Mouse (Mus musculus) midbrain, embryonic 12.5 days (tissue): ENCODE measurements at regions not wholly inside any gene's neighbourhood (a gene's known extent, or its start where the extent isn't known, plus 50 kb on each side); places are given as distances from the start of the nearest gene placed in this dataset.
A peak's percentile ranks its signal among the peaks of the same experiment; 100 is the strongest.
"Not testable (repeated sequence)": the region's sequence is repeated elsewhere in the genome, so short reads cannot be mapped to it uniquely, and the experiment has no call there.

Source experiments
- ATAC-seq: fragments of 200-750 bp; cut with Nextera tagmentation; 2 replicates; pipeline ENCODE4 v1.8.0; 2017; ENCODE audit warnings: low read depth, moderate TSS enrichment, moderate library complexity; ENCODE audit not compliant: low FRiP score
- H3K27ac ChIP-seq: fragments of 300-500 bp; sonication (generic); replicated peaks from 2 replicates; pipeline ENCODE4 v1.5.1; 2016; ENCODE audit warnings: mild to moderate bottlenecking
- H3K27me3 ChIP-seq: fragments of 300-500 bp; sonication (generic); 2 replicates; pipeline ENCODE4 v1.6.1; 2016; ENCODE audit warnings: mild to moderate bottlenecking
- H3K36me3 ChIP-seq: fragments of 300-500 bp; sonication (generic); 2 replicates; pipeline ENCODE4 v1.6.1; 2016
- H3K4me1 ChIP-seq: fragments of 300-500 bp; sonication (generic); 2 replicates; pipeline ENCODE4 v1.6.1; 2016
- H3K4me2 ChIP-seq: fragments of 300-500 bp; sonication (generic); replicated peaks from 2 replicates; pipeline ENCODE4 v1.6.1; 2016; ENCODE audit warnings: mild to moderate bottlenecking, moderate library complexity
- H3K4me3 ChIP-seq: fragments of 300-500 bp; sonication (generic); 2 replicates; pipeline ENCODE4 v1.5.1; 2016; ENCODE audit warnings: mild to moderate bottlenecking
- H3K9ac ChIP-seq: fragments of 300-500 bp; sonication (generic); replicated peaks from 2 replicates; pipeline ENCODE4 v1.6.1; 2016; ENCODE audit warnings: mild to moderate bottlenecking, moderate library complexity
- H3K9me3 ChIP-seq: fragments of 300-500 bp; sonication (generic); 2 replicates; pipeline ENCODE4 v1.6.1; 2016; ENCODE audit warnings: mild to moderate bottlenecking
- WGBS: fragments of 180-500 bp; shearing (Covaris S2); methylation state at CpG from one replicate; pipeline ENCODE4 v1.1.7; 2016; 5-methylcytosine and 5-hydroxymethylcytosine counted together

DNA sequence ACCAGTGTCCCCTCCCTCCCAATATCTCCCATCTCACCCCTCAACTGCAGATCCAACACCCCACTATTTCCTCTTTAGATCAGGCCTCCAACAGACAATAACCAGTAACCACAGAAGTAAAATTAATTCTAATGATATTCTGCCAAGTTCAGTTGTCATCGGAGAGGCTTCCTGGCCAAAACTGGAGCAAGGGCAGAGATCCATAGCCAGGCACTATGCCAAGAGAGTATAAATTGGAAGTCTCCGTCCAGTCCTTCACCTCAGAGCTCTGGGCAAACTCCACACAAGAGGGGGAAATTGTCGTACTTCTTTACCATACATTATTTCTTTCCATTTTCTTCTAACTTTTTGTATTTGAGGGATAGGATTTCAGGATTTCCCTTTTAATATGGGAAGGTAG lies 1353.4 kb upstream of the Aga start:
- H3K4me2 ChIP-seq, result no peak overlapping the region
- no peaks in the 10 kb centered on the region for H3K27me3 ChIP-seq
- no peak overlapping the region for H3K27ac ChIP-seq
- ATAC-seq, result no peak
- no peaks in the 10 kb centered on the region for H3K36me3 ChIP-seq
- no peaks in the 10 kb centered on the region for H3K4me1 ChIP-seq
- no peak overlapping the region for H3K9ac ChIP-seq
- 82% methylated on average over 3 of the region's 3 CpGs for WGBS
- no peaks in the 10 kb centered on the region for H3K9me3 ChIP-seq
- H3K4me3 ChIP-seq, result no peak overlapping the region

- ATAC-seq, H3K4me2 ChIP-seq, H3K9me3 ChIP-seq, H3K27me3 ChIP-seq, H3K27ac ChIP-seq, H3K36me3 ChIP-seq, H3K4me3 ChIP-seq, H3K9ac ChIP-seq, H3K4me1 ChIP-seq: not testable (repeated sequence)
- WGBS, result 95% methylated on average over 14 of the region's 14 CpGs
These were observed 1314.6 kb upstream of the Aga start for GRCm38 (mm10) chr8:52196934-52197333.

GRCm38 (mm10) chr8:52227506-52227905 lies 1284.0 kb upstream of the Aga start:
- peak; percentile 83 for ATAC-seq
- no peak overlapping the region for H3K4me3 ChIP-seq
- no peak overlapping the region for H3K4me2 ChIP-seq
- no peaks in the 10 kb centered on the region for H3K9me3 ChIP-seq
- no peak overlapping the region for H3K9ac ChIP-seq
- no peaks in the 10 kb centered on the region for H3K36me3 ChIP-seq
- peaks cover 28% of the 10 kb centered on the region for H3K27me3 ChIP-seq
- 0 out of 2 replicates have a peak, but pooled peaks cover 4% of the 10 kb centered on the region for H3K4me1 ChIP-seq
- H3K27ac ChIP-seq, result no peak overlapping the region

DNA sequence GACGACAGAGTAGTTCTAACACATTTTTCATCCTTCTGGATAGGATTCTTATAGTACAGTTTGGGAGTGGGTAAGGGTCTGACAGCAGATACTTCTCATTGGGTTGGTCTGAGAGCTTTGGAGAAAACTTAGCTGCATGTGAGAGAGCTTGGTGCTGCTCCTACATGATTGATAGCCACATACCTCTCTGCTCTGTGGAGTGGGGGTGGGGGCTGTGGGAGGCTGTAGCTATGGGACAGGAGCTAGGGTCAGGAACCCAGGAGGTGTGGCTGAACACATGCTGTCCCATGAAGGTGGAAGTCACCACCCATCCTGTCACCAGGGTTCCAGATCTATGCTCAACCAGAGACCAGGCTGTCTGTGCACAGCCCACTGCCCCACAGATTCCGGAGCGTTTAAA lies 1255.5 kb upstream of the Aga start:
- Histone ChIP-seq H3K4me3 (no peak overlapping the region), H3K4me1 (no peaks in the 10 kb centered on the region), H3K9ac (no peak overlapping the region), H3K4me2 (no peak overlapping the region), H3K36me3 (no peaks in the 10 kb centered on the region), H3K9me3 (no peaks in the 10 kb centered on the region), H3K27ac (no peak overlapping the region), H3K27me3 (no peaks in the 10 kb centered on the region)
- WGBS, result 93% methylated on average over 3 of the region's 3 CpGs
- peak; percentile 27; the same call in 1 of the 2 replicates for ATAC-seq
